Mouse (Mus musculus) E14TG2a.4 (cell line): ENCODE results near the gene Hax1.

Experiments used
- CTCF ChIP-seq: conservative IDR thresholded peaks from 2 replicates; pipeline ENCODE4 v1.5.1; 2014; ENCODE audit warnings: low read length
- NANOG ChIP-seq: IDR thresholded peaks from 2 replicates; pipeline ENCODE4 v1.6.1; 2014; ENCODE audit warnings: borderline replicate concordance, low read length, mixed read lengths

DNA sequence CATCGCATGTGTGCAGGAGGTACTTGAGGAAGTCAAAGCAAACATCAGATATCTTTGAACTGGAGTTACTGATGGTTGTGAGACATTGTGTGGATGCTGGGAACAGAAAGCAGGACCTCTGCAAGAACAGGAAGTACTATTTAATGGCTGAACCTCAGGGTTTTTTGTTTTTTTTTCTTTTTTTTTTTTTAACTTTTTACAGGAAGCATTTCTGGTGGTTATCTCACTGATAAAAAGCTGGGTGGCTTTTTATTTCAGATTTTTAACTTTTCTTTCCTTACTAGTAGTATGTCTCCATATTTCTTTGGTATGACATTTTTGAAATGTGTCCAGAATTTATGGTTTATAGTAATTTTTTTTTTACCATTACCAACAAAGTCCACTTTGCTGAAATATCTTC is 37.7 kb upstream of the Hax1 start:
- TF ChIP-seq CTCF (no peak), NANOG (no peak)
